Mouse (Mus musculus): ENCODE results near the gene Ffar3. TPM values are rescaled to one million over a fixed set of nuclear protein-coding genes. Genes with fewer than 3 reads are reported as not detected.

Gene Ffar3
- polyA plus RNA-seq, 1 experiment from 2014 or later = 0.32 TPM

GRCm38 (mm10) chr7:30820854-30821445, 35.0 kb downstream of the Ffar3 start:
- H3K4me2 ChIP-seq (ENCODE audit: low read length) = no peak overlapping the region
- WGBS = 45% methylated on average over 7 of the region's 7 CpGs
- no peak for ATAC-seq (replicated peaks; ENCODE audit: low FRiP score, low TSS enrichment, low read depth)
- no peaks in the 10 kb centered on the region for H3K36me3 ChIP-seq (ENCODE audit: control insufficient read depth, insufficient read depth, low read length)
- peak overlapping the region; percentile 5; the same call in 1 of the 2 replicates for H3K27ac ChIP-seq (ENCODE audit: low read depth)
- no peak overlapping the region for H3K4me3 ChIP-seq (ENCODE audit: low read depth, low read length)
- DNase-seq (ENCODE audit: low spot score) = no peak
- H3K9ac ChIP-seq (ENCODE audit: low read length) = no peak overlapping the region
- peaks cover 7% of the 10 kb centered on the region for H3K4me1 ChIP-seq (replicated peaks; ENCODE audit: control insufficient read depth, insufficient read depth, low read length)
- H3K9me3 ChIP-seq (ENCODE audit: control insufficient read depth, low read length) = no peaks in the 10 kb centered on the region
- no peaks in the 10 kb centered on the region for H3K27me3 ChIP-seq (replicated peaks; ENCODE audit: control insufficient read depth, insufficient read depth, low read length)

GRCm38 (mm10) chr7:30820131-30820530, 35.8 kb downstream of the Ffar3 start:
- H3K9ac ChIP-seq (ENCODE audit: low read length) = no peak overlapping the region
- H3K27ac ChIP-seq (ENCODE audit: low read depth) = peak overlapping the region; percentile 5; the same call in 1 of the 2 replicates
- 53% methylated on average over 6 of the region's 6 CpGs for WGBS
- no peak overlapping the region for H3K4me2 ChIP-seq (ENCODE audit: low read length)
- no peaks in the 10 kb centered on the region for H3K27me3 ChIP-seq (replicated peaks; ENCODE audit: control insufficient read depth, insufficient read depth, low read length)
- peaks cover 7% of the 10 kb centered on the region for H3K4me1 ChIP-seq (replicated peaks; ENCODE audit: control insufficient read depth, insufficient read depth, low read length)
- no peaks in the 10 kb centered on the region for H3K36me3 ChIP-seq (ENCODE audit: control insufficient read depth, insufficient read depth, low read length)
- ATAC-seq (replicated peaks; ENCODE audit: low FRiP score, low TSS enrichment, low read depth) = 0 out of 2 replicates have a peak, but pooled peaks have one; percentile 22
- no peak for DNase-seq (ENCODE audit: low spot score)
- H3K9me3 ChIP-seq (ENCODE audit: control insufficient read depth, low read length) = no peaks in the 10 kb centered on the region
- H3K4me3 ChIP-seq (ENCODE audit: low read depth, low read length) = no peak overlapping the region

GRCm38 (mm10) chr7:30812291-30812807, 43.6 kb downstream of the Ffar3 start:
- Histone ChIP-seq H3K27ac (ENCODE audit: low read depth) (peak overlapping the region; percentile 57), H3K36me3 (ENCODE audit: control insufficient read depth, insufficient read depth, low read length) (no peaks in the 10 kb centered on the region), H3K9me3 (ENCODE audit: control insufficient read depth, low read length) (no peaks in the 10 kb centered on the region), H3K9ac (ENCODE audit: low read length) (no peak overlapping the region), H3K27me3 (replicated peaks; ENCODE audit: control insufficient read depth, insufficient read depth, low read length) (no peaks in the 10 kb centered on the region), H3K4me1 (replicated peaks; ENCODE audit: control insufficient read depth, insufficient read depth, low read length) (no peaks in the 10 kb centered on the region; the same call in 1 of the 2 replicates), H3K4me2 (ENCODE audit: low read length) (no peak overlapping the region), H3K4me3 (ENCODE audit: low read depth, low read length) (no peak overlapping the region)
- peak; percentile 73 for ATAC-seq (replicated peaks; ENCODE audit: low FRiP score, low TSS enrichment, low read depth)
- DNase-seq (ENCODE audit: low spot score) = peak; percentile 67
- WGBS = 53% methylated on average over 6 of the region's 6 CpGs

- H3K27ac ChIP-seq (ENCODE audit: low read depth) = peak overlapping the region; percentile 57
- no peaks in the 10 kb centered on the region for H3K27me3 ChIP-seq (replicated peaks; ENCODE audit: control insufficient read depth, insufficient read depth, low read length)
- H3K4me2 ChIP-seq (ENCODE audit: low read length) = no peak overlapping the region
- H3K36me3 ChIP-seq (ENCODE audit: control insufficient read depth, insufficient read depth, low read length) = no peaks in the 10 kb centered on the region
- no peaks in the 10 kb centered on the region; the same call in 1 of the 2 replicates for H3K4me1 ChIP-seq (replicated peaks; ENCODE audit: control insufficient read depth, insufficient read depth, low read length)
- ATAC-seq (replicated peaks; ENCODE audit: low FRiP score, low TSS enrichment, low read depth) (peak; percentile 60), DNase-seq (ENCODE audit: low spot score) (no peak)
- H3K4me3 ChIP-seq (ENCODE audit: low read depth, low read length) = no peak overlapping the region
- no peaks in the 10 kb centered on the region for H3K9me3 ChIP-seq (ENCODE audit: control insufficient read depth, low read length)
- no peak overlapping the region for H3K9ac ChIP-seq (ENCODE audit: low read length)
- 40% methylated on average over 9 of the region's 9 CpGs for WGBS
These were observed 44.2 kb downstream of the Ffar3 start for GRCm38 (mm10) chr7:30811757-30812290.

GRCm38 (mm10) chr7:30810319-30810718, 45.7 kb downstream of the Ffar3 start:
- H3K36me3 ChIP-seq (ENCODE audit: control insufficient read depth, insufficient read depth, low read length) = no peaks in the 10 kb centered on the region
- H3K4me3 ChIP-seq (ENCODE audit: low read depth, low read length) = no peak overlapping the region
- no peaks in the 10 kb centered on the region; the same call in 1 of the 2 replicates for H3K4me1 ChIP-seq (replicated peaks; ENCODE audit: control insufficient read depth, insufficient read depth, low read length)
- no peaks in the 10 kb centered on the region for H3K9me3 ChIP-seq (ENCODE audit: control insufficient read depth, low read length)
- H3K4me2 ChIP-seq (ENCODE audit: low read length) = no peak overlapping the region
- no peaks in the 10 kb centered on the region for H3K27me3 ChIP-seq (replicated peaks; ENCODE audit: control insufficient read depth, insufficient read depth, low read length)
- WGBS = 56% methylated on average over 6 of the region's 6 CpGs
- DNase-seq (ENCODE audit: low spot score) (no peak), ATAC-seq (replicated peaks; ENCODE audit: low FRiP score, low TSS enrichment, low read depth) (no peak)
- no peak overlapping the region for H3K9ac ChIP-seq (ENCODE audit: low read length)
- no peak overlapping the region for H3K27ac ChIP-seq (ENCODE audit: low read depth)

GRCm38 (mm10) chr7:30805924-30806323, 50.1 kb downstream of the Ffar3 start:
- DNase-seq (ENCODE audit: low spot score) (no peak), ATAC-seq (replicated peaks; ENCODE audit: low FRiP score, low TSS enrichment, low read depth) (no peak)
- Histone ChIP-seq H3K4me3 (ENCODE audit: low read depth, low read length) (no peak overlapping the region), H3K4me2 (ENCODE audit: low read length) (no peak overlapping the region), H3K4me1 (replicated peaks; ENCODE audit: control insufficient read depth, insufficient read depth, low read length) (no peaks in the 10 kb centered on the region), H3K27me3 (replicated peaks; ENCODE audit: control insufficient read depth, insufficient read depth, low read length) (no peaks in the 10 kb centered on the region), H3K36me3 (ENCODE audit: control insufficient read depth, insufficient read depth, low read length) (no peaks in the 10 kb centered on the region), H3K9ac (ENCODE audit: low read length) (no peak overlapping the region), H3K27ac (ENCODE audit: low read depth) (no peak overlapping the region), H3K9me3 (ENCODE audit: control insufficient read depth, low read length) (0 out of 2 replicates have a peak, but pooled peaks cover 4% of the 10 kb centered on the region)
- WGBS = 51% methylated on average over 6 of the region's 6 CpGs

Other genes starting within 250 kb of the Ffar3 start
- gene Upk1a, start 243.3 kb downstream of the Ffar3 start, polyA plus RNA-seq (2014; fragmentation: Nextera tagmentation; extraction: Ambion mirVana) = 12.1 and 15.3 TPM in 2 replicates
- gene Cox6b1, start 230.0 kb downstream of the Ffar3 start, polyA plus RNA-seq (2014; fragmentation: Nextera tagmentation; extraction: Ambion mirVana) = 1,084 and 1,229 TPM in 2 replicates
- gene Etv2, start 220.3 kb downstream of the Ffar3 start, polyA plus RNA-seq (2014; fragmentation: Nextera tagmentation; extraction: Ambion mirVana) = not detected in 2 replicates
- gene Rbm42, start 205.9 kb downstream of the Ffar3 start, polyA plus RNA-seq (2014; fragmentation: Nextera tagmentation; extraction: Ambion mirVana) = 96.4 and 101 TPM in 2 replicates
- 48.7 and 49.5 TPM in 2 replicates for gene Haus5, start 191.2 kb downstream of the Ffar3 start, polyA plus RNA-seq (2014; fragmentation: Nextera tagmentation; extraction: Ambion mirVana)
- not detected in 2 replicates for gene Pmis2, start 184.6 kb downstream of the Ffar3 start, polyA plus RNA-seq (2014; fragmentation: Nextera tagmentation; extraction: Ambion mirVana)
- gene 2200002J24Rik, start 157.3 kb downstream of the Ffar3 start, polyA plus RNA-seq (2014; fragmentation: Nextera tagmentation; extraction: Ambion mirVana) = 1.4 TPM in 2 replicates
- 1.0 and 2.2 TPM in 2 replicates for gene Atp4a, start 144.0 kb downstream of the Ffar3 start, polyA plus RNA-seq (2014; fragmentation: Nextera tagmentation; extraction: Ambion mirVana)
- gene Tmem147, start 126.6 kb downstream of the Ffar3 start, polyA plus RNA-seq (2014; fragmentation: Nextera tagmentation; extraction: Ambion mirVana) = 213 and 238 TPM in 2 replicates
- 0.51 TPM in 1 of 2 replicates, not detected in the other for gene Gapdhs, start 112.5 kb downstream of the Ffar3 start, polyA plus RNA-seq (2014; fragmentation: Nextera tagmentation; extraction: Ambion mirVana)
- gene Sbsn, start 104.7 kb downstream of the Ffar3 start, polyA plus RNA-seq (2014; fragmentation: Nextera tagmentation; extraction: Ambion mirVana) = 1.5 and 2.7 TPM in 2 replicates
- gene Dmkn, start 92.4 kb downstream of the Ffar3 start, polyA plus RNA-seq (2014; fragmentation: Nextera tagmentation; extraction: Ambion mirVana) = 0.61 and 1.3 TPM in 2 replicates
- 0.80 and 0.86 TPM in 2 replicates for gene Krtdap, start 68.3 kb downstream of the Ffar3 start, polyA plus RNA-seq (2014; fragmentation: Nextera tagmentation; extraction: Ambion mirVana)
- 2.4 and 5.9 TPM in 2 replicates for gene Ffar2, start 32.4 kb downstream of the Ffar3 start, polyA plus RNA-seq (2014; fragmentation: Nextera tagmentation; extraction: Ambion mirVana)
- 0.14 TPM in 1 of 2 replicates, not detected in the other for gene Ffar1, start 5.4 kb upstream of the Ffar3 start, polyA plus RNA-seq (2014; fragmentation: Nextera tagmentation; extraction: Ambion mirVana)
- 0.12 TPM in 1 of 2 replicates, not detected in the other for gene Cd22, start 24.2 kb upstream of the Ffar3 start, polyA plus RNA-seq (2014; fragmentation: Nextera tagmentation; extraction: Ambion mirVana)
- gene Mag, start 58.7 kb upstream of the Ffar3 start, polyA plus RNA-seq (2014; fragmentation: Nextera tagmentation; extraction: Ambion mirVana) = 0.22 and 0.35 TPM in 2 replicates
- not detected in 2 replicates for gene Hamp2, start 68.5 kb upstream of the Ffar3 start, polyA plus RNA-seq (2014; fragmentation: Nextera tagmentation; extraction: Ambion mirVana)
- not detected in 2 replicates for gene Hamp, start 87.9 kb upstream of the Ffar3 start, polyA plus RNA-seq (2014; fragmentation: Nextera tagmentation; extraction: Ambion mirVana)
- gene Usf2, start 100.6 kb upstream of the Ffar3 start, polyA plus RNA-seq (2014; fragmentation: Nextera tagmentation; extraction: Ambion mirVana) = 22.3 and 22.7 TPM in 2 replicates
- gene Lsr, start 117.3 kb upstream of the Ffar3 start, polyA plus RNA-seq (2014; fragmentation: Nextera tagmentation; extraction: Ambion mirVana) = 123 and 135 TPM in 2 replicates
- gene Fam187b, start 117.6 kb upstream of the Ffar3 start, polyA plus RNA-seq (2014; fragmentation: Nextera tagmentation; extraction: Ambion mirVana) = 7.1 and 9.4 TPM in 2 replicates
- 18.1 and 22.8 TPM in 2 replicates for gene Fxyd5, start 186.3 kb upstream of the Ffar3 start, polyA plus RNA-seq (2014; fragmentation: Nextera tagmentation; extraction: Ambion mirVana)
- gene Fxyd7, start 195.3 kb upstream of the Ffar3 start, polyA plus RNA-seq (2014; fragmentation: Nextera tagmentation; extraction: Ambion mirVana) = 21.1 and 23.0 TPM in 2 replicates
- gene Fxyd1, start 201.0 kb upstream of the Ffar3 start, polyA plus RNA-seq (2014; fragmentation: Nextera tagmentation; extraction: Ambion mirVana) = 71.8 and 74.1 TPM in 2 replicates
- gene Lgi4, start 203.2 kb upstream of the Ffar3 start, polyA plus RNA-seq (2014; fragmentation: Nextera tagmentation; extraction: Ambion mirVana) = 1.2 and 2.4 TPM in 2 replicates
- 70.2 and 71.5 TPM in 2 replicates for gene Fxyd3, start 220.5 kb upstream of the Ffar3 start, polyA plus RNA-seq (2014; fragmentation: Nextera tagmentation; extraction: Ambion mirVana)